Mouse (Mus musculus) liver, adult 2 months (tissue): ENCODE measurements around the gene Hdac7. TPM values are rescaled to one million over a fixed set of nuclear protein-coding genes. Genes with fewer than 3 reads are reported as not detected.
A peak's percentile ranks its signal among the peaks of the same experiment; 100 is the strongest.

Source experiments
- DNase-seq: peaks from one replicate; pipeline ENCODE4 v3.0.0-alpha.2; 2011; ENCODE audit warnings: low read depth, low spot score; ENCODE audit errors: extremely low read depth
- H3K27ac ChIP-seq: fragments of 200-500 bp; replicated peaks from 2 replicates; pipeline ENCODE4 v1.5.1; 2012; ENCODE audit warnings: low read depth, mild to moderate bottlenecking, control low read depth, inconsistent platforms, low read length; ENCODE audit not compliant: insufficient read depth
- H3K27me3 ChIP-seq: fragments of 200-500 bp; 2 replicates; pipeline ENCODE4 v1.6.1; 2012; ENCODE audit warnings: mild to moderate bottlenecking, moderate library complexity, low read length, inconsistent platforms; ENCODE audit not compliant: control insufficient read depth, insufficient read depth
- H3K36me3 ChIP-seq: fragments of 200-500 bp; 2 replicates; pipeline ENCODE4 v1.6.1; 2012; ENCODE audit warnings: low read length, inconsistent platforms; ENCODE audit not compliant: control insufficient read depth, insufficient read depth
- H3K4me1 ChIP-seq: fragments of 200-500 bp; 2 replicates; pipeline ENCODE4 v1.6.1; 2011; ENCODE audit warnings: low read length; ENCODE audit not compliant: control insufficient read depth, insufficient read depth
- H3K4me3 ChIP-seq: fragments of 200-500 bp; 2 replicates; pipeline ENCODE4 v1.5.1; 2011; ENCODE audit warnings: low read depth, mild to moderate bottlenecking, control low read depth, low read length, moderate library complexity; ENCODE audit not compliant: insufficient read depth
- H3K79me2 ChIP-seq: fragments of 200-500 bp; 2 replicates; pipeline ENCODE4 v1.6.1; 2012; ENCODE audit warnings: inconsistent platforms, mild to moderate bottlenecking, low read length, moderate library complexity; ENCODE audit not compliant: control insufficient read depth, insufficient read depth
- H3K9ac ChIP-seq: fragments of 200-500 bp; 2 replicates; pipeline ENCODE4 v1.6.1; 2012; ENCODE audit warnings: low read depth, mild to moderate bottlenecking, control low read depth, inconsistent platforms, low read length
- CTCF ChIP-seq: fragments of 200-500 bp; IDR thresholded peaks from 2 replicates; pipeline ENCODE4 v1.5.1; 2011; ENCODE audit warnings: low read depth, low read length, control low read depth
- POLR2A ChIP-seq: fragments of 200-500 bp; IDR thresholded peaks from 2 replicates; pipeline ENCODE4 v1.6.1; 2011; ENCODE audit warnings: low read length, control low read depth; ENCODE audit not compliant: insufficient read depth; ENCODE audit errors: extremely low read depth
- WGBS: fragments of 180-500 bp; shearing (Covaris S2); methylation state at CpG from one replicate; pipeline ENCODE4 v1.1.7; 2018; 5-methylcytosine and 5-hydroxymethylcytosine counted together
- polyA plus RNA-seq: library from polyadenylated mRNA; depleted of rRNA; stranded (reverse); fragments of >200 nt; gene quantifications from 2 replicates; pipeline ENCODE4 v1.2.3, GENCODE M21; 2012
- total RNA-seq: library from RNA; depleted of rRNA; stranded (reverse); fragments of >200 nt; gene quantifications from 2 replicates; pipeline ENCODE4 v1.2.3, GENCODE M21; 2014

Hdac7 gene
- total and polyA plus RNA-seq, 2 experiments = 2.5 to 9.5 TPM

GRCm38 (mm10) chr15:97793386-97794153, 50.7 kb downstream of the Hdac7 start:
- Histone ChIP-seq H3K36me3 (no peaks in the 10 kb centered on the region), H3K79me2 (no peaks in the 10 kb centered on the region), H3K27ac (no peak overlapping the region), H3K27me3 (no peaks in the 10 kb centered on the region), H3K9ac (no peak overlapping the region), H3K4me1 (no peaks in the 10 kb centered on the region; the same call in 1 of the 2 replicates), H3K4me3 (no peak overlapping the region)
- WGBS = 92% methylated on average over 18 of the region's 18 CpGs
- DNase-seq = no peak
- TF ChIP-seq CTCF = no peak
- TF ChIP-seq POLR2A = no peak

GRCm38 (mm10) chr15:97791126-97791700, 53.1 kb downstream of the Hdac7 start:
- 89% methylated on average over 11 of the region's 11 CpGs for WGBS
- TF ChIP-seq POLR2A = no peak
- TF ChIP-seq CTCF = no peak
- DNase-seq = no peak
- Histone ChIP-seq H3K4me3 (no peak overlapping the region), H3K27ac (no peak overlapping the region), H3K36me3 (no peaks in the 10 kb centered on the region), H3K79me2 (no peaks in the 10 kb centered on the region), H3K4me1 (peaks cover 6% of the 10 kb centered on the region), H3K9ac (no peak overlapping the region), H3K27me3 (no peaks in the 10 kb centered on the region)

- no peak overlapping the region for H3K4me3 ChIP-seq
- no peak overlapping the region for H3K27ac ChIP-seq
- H3K36me3 ChIP-seq = no peaks in the 10 kb centered on the region
- H3K79me2 ChIP-seq = no peaks in the 10 kb centered on the region
- DNase-seq = no peak
- peaks cover 11% of the 10 kb centered on the region for H3K4me1 ChIP-seq
- no peaks in the 10 kb centered on the region for H3K27me3 ChIP-seq
- no peak overlapping the region for H3K9ac ChIP-seq
- 50% methylated on average over 20 of the region's 20 CpGs for WGBS
- TF ChIP-seq CTCF = peak; percentile 91
- TF ChIP-seq POLR2A = no peak
Observed at GRCm38 (mm10) chr15:97789761-97790505, 54.4 kb downstream of the Hdac7 start.

GRCm38 (mm10) chr15:97788821-97789220, 55.5 kb downstream of the Hdac7 start:
- Histone ChIP-seq H3K27ac (no peak overlapping the region), H3K4me1 (peaks cover 11% of the 10 kb centered on the region), H3K79me2 (no peaks in the 10 kb centered on the region; the same call in 1 of the 2 replicates), H3K9ac (no peak overlapping the region), H3K27me3 (no peaks in the 10 kb centered on the region), H3K4me3 (no peak overlapping the region), H3K36me3 (no peaks in the 10 kb centered on the region)
- TF ChIP-seq CTCF (no peak), POLR2A (no peak)
- 56% methylated on average over 6 of the region's 6 CpGs for WGBS
- DNase-seq = no peak

- H3K9ac ChIP-seq = no peak overlapping the region
- no peak overlapping the region for H3K27ac ChIP-seq
- no peak overlapping the region for H3K4me3 ChIP-seq
- no peaks in the 10 kb centered on the region; the same call in 1 of the 2 replicates for H3K79me2 ChIP-seq
- peaks cover 11% of the 10 kb centered on the region for H3K4me1 ChIP-seq
- no peaks in the 10 kb centered on the region for H3K27me3 ChIP-seq
- no peak for DNase-seq
- WGBS = 77% methylated on average over 19 of the region's 19 CpGs
- no peak for TF ChIP-seq CTCF
- no peak for TF ChIP-seq POLR2A
- no peaks in the 10 kb centered on the region for H3K36me3 ChIP-seq
Observed at GRCm38 (mm10) chr15:97787799-97788667, 56.3 kb downstream of the Hdac7 start.
